Mouse (Mus musculus) embryonic fibroblast, embryonic 13.5 days (primary cell): ENCODE results near the gene Kcnb1.

ENCODE experiments used
- CTCF ChIP-seq: IDR thresholded peaks from 2 replicates; pipeline ENCODE4 v1.5.1; 2011; ENCODE audit warnings: mild to moderate bottlenecking, control low read depth, low read length, moderate library complexity, borderline replicate concordance; ENCODE audit not compliant: insufficient read depth
- POLR2A ChIP-seq: IDR thresholded peaks from 2 replicates; pipeline ENCODE4 v1.6.1; 2011; ENCODE audit warnings: low read depth, mild to moderate bottlenecking, control low read depth, low read length, moderate library complexity

DNA sequence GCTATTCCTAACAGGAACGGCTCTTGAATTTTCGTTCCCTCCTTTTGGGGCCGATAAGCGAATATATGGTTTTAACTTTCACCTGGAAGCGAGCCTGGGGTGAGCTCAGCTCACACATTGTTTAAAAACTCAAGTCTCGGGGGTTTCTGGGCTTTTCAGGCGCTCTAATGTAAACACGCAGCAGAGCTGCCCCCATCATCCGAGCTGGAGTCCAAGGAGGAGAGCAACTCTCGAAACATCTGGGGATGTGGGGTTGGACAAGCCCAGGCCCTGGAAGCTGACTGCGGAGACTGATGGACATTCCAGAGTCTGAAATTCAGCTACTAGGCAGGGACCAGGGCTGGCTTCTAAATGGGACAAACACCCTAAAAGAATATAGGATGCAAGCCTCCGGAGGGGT is 49.3 kb upstream of the Kcnb1 start:
- no peak for TF ChIP-seq CTCF
- no peak for TF ChIP-seq POLR2A
